Mouse (Mus musculus) right cerebral cortex, adult 18-20 months (tissue): ENCODE data around the gene Anks1.

Experiments
- DNase-seq: peaks from one replicate; pipeline ENCODE4 v3.0.0; 2022; ENCODE audit warnings: mixed read lengths

The Anks1 gene

GRCm38 (mm10) chr17:28025541-28025961, 116.4 kb downstream of the Anks1 start:
- no peak for DNase-seq

- DNase-seq, result no peak
Observed at GRCm38 (mm10) chr17:28026111-28026872, 117.2 kb downstream of the Anks1 start.

- DNase-seq, result no peak
Observed at GRCm38 (mm10) chr17:28027197-28027596, 118.1 kb downstream of the Anks1 start.

GRCm38 (mm10) chr17:28028236-28028635, 119.1 kb downstream of the Anks1 start:
- DNase-seq, result no peak

- DNase-seq, result no peak
Observed at GRCm38 (mm10) chr17:28029308-28029707, 120.2 kb downstream of the Anks1 start.

DNA sequence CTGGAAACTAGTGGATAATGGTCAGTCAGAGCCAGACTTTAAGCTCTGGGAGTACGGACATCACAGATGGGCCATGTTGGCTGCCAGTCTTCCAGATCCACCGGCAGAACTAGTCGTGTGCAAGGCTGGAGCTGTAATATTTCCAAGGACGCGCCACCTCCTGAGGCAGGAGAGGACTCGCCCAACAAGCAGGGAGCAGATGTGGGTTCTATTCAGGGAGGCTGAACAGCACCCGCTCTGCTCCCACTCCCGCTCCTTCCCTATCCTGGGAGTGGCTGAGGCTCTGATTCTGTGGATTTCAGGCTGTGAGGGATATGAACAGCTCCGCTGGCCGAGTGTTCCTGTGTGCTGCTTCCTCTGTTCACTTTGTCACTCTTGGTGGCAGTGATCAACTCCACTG, 121.3 kb downstream of the Anks1 start:
- peak; percentile 83 for DNase-seq

DNA sequence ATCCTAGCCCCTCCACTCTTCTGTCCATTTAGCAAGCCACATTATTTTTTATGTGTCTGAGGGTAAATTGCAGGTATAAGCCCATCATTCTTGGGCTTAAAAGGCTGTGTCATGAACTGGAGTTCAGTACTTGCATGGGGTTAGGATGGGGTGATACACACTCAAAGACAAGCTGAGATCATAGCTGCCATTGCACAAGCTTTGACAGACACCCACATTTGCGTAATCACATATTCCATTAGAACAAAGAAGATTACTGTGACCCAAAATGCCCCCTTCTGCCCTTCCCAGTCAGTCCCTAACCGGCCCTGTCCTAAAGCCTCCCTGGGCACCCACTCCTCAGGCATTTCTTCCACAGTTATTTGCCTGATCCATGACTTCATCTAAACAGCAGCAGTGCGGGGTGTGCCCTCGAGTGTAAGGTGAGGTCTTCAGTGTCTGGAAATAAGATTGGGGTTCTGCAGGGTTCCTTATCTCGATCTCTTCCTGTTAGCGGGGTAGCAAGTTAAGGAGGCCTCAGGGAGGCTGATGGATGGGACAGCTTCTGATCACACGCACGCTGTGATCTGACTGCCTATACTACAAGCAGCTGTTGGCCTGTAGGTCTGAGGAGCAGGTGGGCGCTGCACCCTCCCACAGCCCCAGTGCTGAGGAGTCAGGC, 122.3 kb downstream of the Anks1 start:
- no peak for DNase-seq

GRCm38 (mm10) chr17:28032219-28032618, 123.1 kb downstream of the Anks1 start:
- no peak for DNase-seq

GRCm38 (mm10) chr17:28033046-28033580, 124.0 kb downstream of the Anks1 start:
- no peak for DNase-seq

DNA sequence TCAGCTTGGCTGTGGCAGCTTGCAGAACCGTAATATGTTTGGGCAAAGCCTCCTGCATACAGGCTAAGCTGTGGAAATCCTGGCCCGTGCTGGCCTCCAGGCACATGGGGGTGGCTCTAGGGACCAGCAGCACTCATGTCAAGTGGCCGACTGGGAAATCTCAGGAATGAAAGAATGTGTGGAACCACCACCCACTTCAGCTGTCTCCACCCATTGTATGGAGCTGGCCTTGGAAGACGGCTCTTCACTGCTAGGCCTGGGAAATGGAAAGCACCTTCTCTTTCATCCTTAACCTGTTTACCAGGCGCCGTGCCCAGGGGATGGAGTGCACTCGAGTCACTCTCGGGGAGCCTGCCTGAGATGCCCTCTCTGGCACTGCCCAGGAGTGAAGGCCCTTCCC, 125.9 kb downstream of the Anks1 start:
- DNase-seq, result no peak

GRCm38 (mm10) chr17:28036813-28037756, 128.0 kb downstream of the Anks1 start:
- peak; percentile 46 for DNase-seq

- DNase-seq, result peak; percentile 56
Observed at GRCm38 (mm10) chr17:28040620-28041019, 131.5 kb downstream of the Anks1 start.

GRCm38 (mm10) chr17:28041298-28041697, 132.2 kb downstream of the Anks1 start:
- DNase-seq, result no peak

DNA sequence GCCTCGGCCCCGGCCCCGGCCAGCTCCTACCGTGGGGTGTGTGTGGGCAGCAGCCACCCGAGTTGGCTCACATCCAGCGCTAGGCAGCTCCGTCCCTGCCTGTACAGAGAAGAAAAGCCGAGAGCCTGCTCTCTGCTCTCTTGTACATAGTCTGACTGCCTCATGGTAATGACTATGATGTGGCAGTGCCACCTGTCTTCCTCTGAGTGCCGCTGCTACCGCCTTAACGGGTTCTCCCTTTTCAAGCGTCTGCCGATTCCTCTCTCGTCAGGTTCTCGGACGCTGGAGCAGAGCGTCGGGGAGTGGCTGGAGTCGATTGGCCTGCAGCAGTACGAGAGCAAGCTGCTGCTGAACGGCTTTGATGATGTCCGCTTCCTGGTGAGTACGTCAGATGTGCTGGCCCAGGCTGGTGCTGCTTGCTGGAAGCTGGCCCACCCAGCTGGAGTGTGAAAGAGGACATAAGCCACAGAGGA, 133.2 kb downstream of the Anks1 start:
- peak; percentile 69 for DNase-seq

DNA sequence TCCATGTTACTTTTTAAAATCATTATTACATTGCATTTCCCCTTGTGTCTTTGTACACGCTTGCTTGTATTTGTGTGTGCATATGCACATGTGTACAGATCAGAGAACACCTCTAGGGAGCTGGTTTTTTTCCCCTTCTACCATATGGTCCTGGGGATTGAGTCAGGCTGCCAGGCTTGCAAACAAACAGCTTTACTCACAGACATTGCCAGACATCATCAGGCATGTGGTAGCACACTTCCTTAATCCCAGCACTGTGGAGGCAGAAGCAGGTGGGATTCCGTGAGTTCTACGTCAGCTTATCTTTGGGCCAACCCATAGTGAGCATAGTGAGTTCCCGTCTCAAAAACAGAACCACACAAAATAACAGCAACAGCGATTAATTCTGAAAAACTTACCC, 137.9 kb downstream of the Anks1 start:
- DNase-seq, result no peak

DNA sequence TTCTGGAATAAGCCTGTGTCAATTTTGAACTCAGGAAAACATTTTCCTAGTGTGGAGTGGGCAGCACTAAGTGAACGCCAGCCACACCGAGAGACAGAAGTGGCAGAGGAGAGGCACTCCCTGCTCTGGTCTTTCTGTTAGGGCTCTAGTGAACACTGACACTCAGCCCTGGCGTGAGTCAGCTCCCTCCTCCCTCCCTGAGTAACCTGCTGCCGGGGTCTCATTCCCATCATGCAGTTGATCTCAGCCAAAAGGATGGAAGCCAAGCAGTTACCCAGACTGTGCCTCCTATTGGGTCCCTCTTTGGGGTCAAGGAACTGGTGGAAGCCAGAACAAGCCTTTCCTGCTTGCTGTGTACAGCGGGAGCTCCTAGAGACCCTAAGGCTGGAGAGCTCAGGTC, 138.4 kb downstream of the Anks1 start:
- DNase-seq, result no peak

DNA sequence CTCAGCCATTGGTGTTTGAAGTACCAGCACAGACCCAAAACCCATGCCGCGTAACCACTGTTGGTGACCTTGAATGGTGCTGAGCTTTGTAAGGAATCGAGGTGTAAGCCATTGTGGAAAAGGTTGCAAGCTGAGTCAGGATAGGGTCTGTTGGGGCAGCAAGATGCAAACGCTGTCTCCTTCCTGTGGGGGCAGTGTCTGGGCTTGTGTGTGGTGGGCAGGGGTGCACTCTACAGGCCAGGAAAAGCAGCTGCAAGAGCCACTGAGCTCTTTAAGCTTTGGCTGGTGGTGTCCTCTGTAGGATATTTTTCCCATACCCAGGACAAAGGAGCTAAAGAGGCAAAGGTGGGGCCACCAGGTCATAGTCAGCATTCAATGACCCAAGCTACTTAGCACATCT, 139.3 kb downstream of the Anks1 start:
- DNase-seq, result peak; percentile 37

GRCm38 (mm10) chr17:28050210-28050609, 141.1 kb downstream of the Anks1 start:
- DNase-seq, result no peak

DNA sequence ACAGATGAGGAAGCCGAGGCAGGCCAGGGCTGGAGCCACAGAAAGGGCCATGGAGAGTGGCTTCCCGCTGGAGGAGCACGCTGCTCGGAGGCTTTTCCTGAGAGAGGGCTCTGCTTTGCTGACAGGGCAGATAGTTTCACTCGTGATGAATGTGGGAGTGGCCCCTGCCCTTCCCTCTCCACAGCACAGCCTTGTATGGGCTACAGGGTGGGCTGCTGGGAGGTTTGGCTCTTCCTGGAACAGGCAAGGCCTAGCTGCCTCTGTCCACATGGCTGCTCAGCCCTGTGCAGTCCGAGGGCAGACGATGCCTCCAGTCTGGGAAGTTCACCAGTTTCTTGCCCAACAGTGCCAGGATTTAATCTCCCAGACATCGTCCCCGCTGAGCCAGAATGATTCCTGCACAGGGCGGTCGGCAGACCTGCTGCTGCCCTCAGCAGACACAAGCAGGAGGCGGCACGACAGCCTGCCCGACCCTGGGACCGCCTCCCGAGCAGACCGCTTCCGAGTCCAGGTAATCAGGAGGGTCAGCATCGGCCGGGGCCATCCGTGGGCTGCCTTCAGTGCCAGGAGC, 143.3 kb downstream of the Anks1 start:
- no peak for DNase-seq

DNA sequence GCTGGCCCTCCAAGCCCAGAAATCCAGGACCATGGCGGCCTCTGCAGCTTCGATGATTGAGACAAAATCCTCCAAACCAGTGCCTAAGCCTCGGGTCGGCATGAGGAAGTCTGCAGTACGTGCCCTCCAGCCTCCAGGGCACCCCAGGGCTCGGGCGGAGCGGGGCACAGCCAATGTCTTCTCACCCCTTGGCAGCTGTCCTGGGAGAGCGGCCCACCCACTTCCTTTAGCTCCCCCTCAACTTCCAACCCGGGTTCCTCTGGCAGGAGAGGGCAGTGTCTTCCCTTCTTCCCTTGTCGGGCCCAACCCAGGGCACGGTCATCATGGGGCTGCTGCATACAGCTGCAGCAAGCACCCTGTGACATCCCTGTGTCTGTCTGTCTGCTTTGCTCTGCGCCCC, 149.2 kb downstream of the Anks1 start:
- no peak for DNase-seq

- DNase-seq, result no peak
Observed at GRCm38 (mm10) chr17:28060681-28061080, 151.6 kb downstream of the Anks1 start.

DNA sequence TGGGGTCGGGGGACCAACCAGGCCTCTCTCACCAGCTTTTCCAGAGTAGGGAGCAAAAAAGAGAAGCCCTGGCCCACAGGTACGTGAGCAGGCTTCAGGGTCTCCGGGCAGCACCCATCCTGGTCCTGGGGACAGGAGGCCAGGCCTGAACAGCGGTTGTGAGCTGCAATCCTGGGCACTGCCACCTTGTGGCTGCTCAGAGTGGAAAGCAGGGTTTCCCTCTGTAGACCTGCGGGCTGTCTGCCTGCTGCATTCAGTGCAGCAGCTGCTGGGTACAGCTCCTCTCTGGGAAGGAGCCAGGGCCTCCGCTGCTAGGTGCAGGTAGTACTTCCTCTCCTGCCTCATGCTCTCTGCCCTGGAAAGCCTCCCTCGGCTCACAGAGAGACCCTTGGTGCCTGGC, 152.4 kb downstream of the Anks1 start:
- peak; percentile 67 for DNase-seq

- no peak for DNase-seq
Observed at GRCm38 (mm10) chr17:28062710-28063109, 153.6 kb downstream of the Anks1 start.
